Mouse (Mus musculus) right cerebral cortex, postnatal 4 days (tissue): ENCODE results near the gene Hpcal1.
"Not testable (repeated sequence)": the region's sequence is repeated elsewhere in the genome, so short reads cannot be mapped to it uniquely, and the experiment has no call there.

ENCODE experiments used
- DNase-seq: peaks from one replicate; pipeline ENCODE4 v3.0.0-alpha.2; 2022

Hpcal1 gene

GRCm38 (mm10) chr12:17742571-17743321 lies 52.1 kb downstream of the Hpcal1 start:
- no peak for DNase-seq

- no peak for DNase-seq
These were observed 54.8 kb downstream of the Hpcal1 start for GRCm38 (mm10) chr12:17745431-17745830.

GRCm38 (mm10) chr12:17746725-17747124 lies 56.1 kb downstream of the Hpcal1 start:
- DNase-seq = peak; percentile 55

GRCm38 (mm10) chr12:17747191-17748154 lies 56.8 kb downstream of the Hpcal1 start:
- no peak for DNase-seq

- no peak for DNase-seq
These were observed 57.5 kb downstream of the Hpcal1 start for GRCm38 (mm10) chr12:17748155-17748529.

- DNase-seq = no peak
These were observed 59.1 kb downstream of the Hpcal1 start for GRCm38 (mm10) chr12:17749784-17750183.

- DNase-seq = peak; percentile 22
These were observed 59.8 kb downstream of the Hpcal1 start for GRCm38 (mm10) chr12:17750500-17750899.

GRCm38 (mm10) chr12:17752828-17753227 lies 62.2 kb downstream of the Hpcal1 start:
- no peak for DNase-seq

GRCm38 (mm10) chr12:17754771-17755170 lies 64.1 kb downstream of the Hpcal1 start:
- no peak for DNase-seq

GRCm38 (mm10) chr12:17756891-17757290 lies 66.2 kb downstream of the Hpcal1 start:
- DNase-seq = no peak

GRCm38 (mm10) chr12:17762286-17762933 lies 71.8 kb downstream of the Hpcal1 start:
- DNase-seq = no peak

GRCm38 (mm10) chr12:17763054-17763453 lies 72.4 kb downstream of the Hpcal1 start:
- no peak for DNase-seq

- no peak for DNase-seq
These were observed 73.3 kb downstream of the Hpcal1 start for GRCm38 (mm10) chr12:17764005-17764404.

GRCm38 (mm10) chr12:17767567-17767966 lies 76.9 kb downstream of the Hpcal1 start:
- DNase-seq = not testable (repeated sequence)

- no peak for DNase-seq
These were observed 79.0 kb downstream of the Hpcal1 start for GRCm38 (mm10) chr12:17769476-17770172.

GRCm38 (mm10) chr12:17770538-17770937 lies 79.9 kb downstream of the Hpcal1 start:
- DNase-seq = no peak

- DNase-seq = not testable (repeated sequence)
These were observed 83.1 kb downstream of the Hpcal1 start for GRCm38 (mm10) chr12:17773721-17774120.

GRCm38 (mm10) chr12:17774842-17775241 lies 84.2 kb downstream of the Hpcal1 start:
- not testable (repeated sequence) for DNase-seq

- no peak for DNase-seq
These were observed 87.7 kb downstream of the Hpcal1 start for GRCm38 (mm10) chr12:17778320-17778719.

- DNase-seq = no peak
These were observed 88.4 kb downstream of the Hpcal1 start for GRCm38 (mm10) chr12:17779093-17779492.

- DNase-seq = no peak
These were observed 98.8 kb downstream of the Hpcal1 start for GRCm38 (mm10) chr12:17789486-17789885.

GRCm38 (mm10) chr12:17791111-17791510 lies 100.5 kb downstream of the Hpcal1 start:
- no peak for DNase-seq

GRCm38 (mm10) chr12:17792756-17793155 lies 102.1 kb downstream of the Hpcal1 start:
- DNase-seq = no peak
